Mouse (Mus musculus) midbrain, embryonic 12.5 days (tissue): ENCODE results near the gene Gm20661. TPM values are rescaled to one million over a fixed set of nuclear protein-coding genes. Genes with fewer than 3 reads are reported as not detected.

Experiments used
- ATAC-seq: fragments of 200-750 bp; cut with Nextera tagmentation; 2 replicates; pipeline ENCODE4 v1.8.0; 2017; ENCODE audit warnings: low read depth, moderate TSS enrichment, moderate library complexity; ENCODE audit not compliant: low FRiP score
- H3K27ac ChIP-seq: fragments of 300-500 bp; sonication (generic); replicated peaks from 2 replicates; pipeline ENCODE4 v1.5.1; 2016; ENCODE audit warnings: mild to moderate bottlenecking
- H3K27me3 ChIP-seq: fragments of 300-500 bp; sonication (generic); 2 replicates; pipeline ENCODE4 v1.6.1; 2016; ENCODE audit warnings: mild to moderate bottlenecking
- H3K36me3 ChIP-seq: fragments of 300-500 bp; sonication (generic); 2 replicates; pipeline ENCODE4 v1.6.1; 2016
- H3K4me1 ChIP-seq: fragments of 300-500 bp; sonication (generic); 2 replicates; pipeline ENCODE4 v1.6.1; 2016
- H3K4me2 ChIP-seq: fragments of 300-500 bp; sonication (generic); replicated peaks from 2 replicates; pipeline ENCODE4 v1.6.1; 2016; ENCODE audit warnings: mild to moderate bottlenecking, moderate library complexity
- H3K4me3 ChIP-seq: fragments of 300-500 bp; sonication (generic); 2 replicates; pipeline ENCODE4 v1.5.1; 2016; ENCODE audit warnings: mild to moderate bottlenecking
- H3K9ac ChIP-seq: fragments of 300-500 bp; sonication (generic); replicated peaks from 2 replicates; pipeline ENCODE4 v1.6.1; 2016; ENCODE audit warnings: mild to moderate bottlenecking, moderate library complexity
- H3K9me3 ChIP-seq: fragments of 300-500 bp; sonication (generic); 2 replicates; pipeline ENCODE4 v1.6.1; 2016; ENCODE audit warnings: mild to moderate bottlenecking
- WGBS: fragments of 180-500 bp; shearing (Covaris S2); methylation state at CpG from one replicate; pipeline ENCODE4 v1.1.7; 2016; 5-methylcytosine and 5-hydroxymethylcytosine counted together
- polyA plus RNA-seq: library from polyadenylated mRNA; unstranded; fragments of >200 nt; fragmentation: Nextera tagmentation; extraction: Ambion mirVana; gene quantifications from 2 replicates; pipeline ENCODE4 v1.2.1, GENCODE M21; 2016

Gm20661 gene
- polyA plus RNA-seq, 1 experiment from 2014 or later, result 2.2 TPM

- ATAC-seq, result no peak
- Histone ChIP-seq H3K4me3 (no peak overlapping the region), H3K4me1 (peaks cover 11% of the 10 kb centered on the region), H3K4me2 (no peak overlapping the region), H3K9me3 (no peaks in the 10 kb centered on the region), H3K27me3 (no peaks in the 10 kb centered on the region), H3K9ac (no peak overlapping the region), H3K36me3 (peaks cover 35% of the 10 kb centered on the region), H3K27ac (no peak overlapping the region)
- 82% methylated on average over 6 of the region's 6 CpGs for WGBS
These were observed 27.1 kb upstream of the Gm20661 start for GRCm38 (mm10) chr9:107955613-107956289.

DNA sequence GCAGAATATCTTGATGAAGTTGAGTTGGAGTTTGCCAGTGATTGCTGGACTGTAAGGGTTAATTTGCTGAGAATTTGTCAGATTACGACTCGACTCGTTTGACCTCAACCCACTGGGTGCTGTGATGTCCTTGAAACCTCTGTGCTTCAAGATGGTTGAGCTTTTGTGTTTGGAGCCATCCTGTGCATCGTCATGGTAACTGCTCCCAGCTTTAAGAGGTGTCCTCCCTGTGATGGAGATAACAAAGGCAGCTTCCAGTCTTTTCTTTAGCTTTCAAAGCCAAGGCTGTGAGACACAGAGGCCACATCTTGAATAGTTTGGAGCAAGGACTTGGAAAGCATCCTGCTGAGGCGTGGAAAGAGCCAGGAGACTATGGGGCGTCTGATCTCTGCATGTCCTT lies 25.7 kb upstream of the Gm20661 start:
- peaks cover 10% of the 10 kb centered on the region for H3K4me1 ChIP-seq
- H3K9me3 ChIP-seq, result no peaks in the 10 kb centered on the region
- no peaks in the 10 kb centered on the region for H3K27me3 ChIP-seq
- H3K36me3 ChIP-seq, result peaks cover 44% of the 10 kb centered on the region
- H3K9ac ChIP-seq, result no peak overlapping the region
- H3K4me2 ChIP-seq, result no peak overlapping the region
- H3K4me3 ChIP-seq, result no peak overlapping the region
- no peak for ATAC-seq
- H3K27ac ChIP-seq, result no peak overlapping the region
- WGBS, result 22% methylated on average over 6 of the region's 6 CpGs

GRCm38 (mm10) chr9:107959896-107960295 lies 23.0 kb upstream of the Gm20661 start:
- peaks cover 47% of the 10 kb centered on the region for H3K36me3 ChIP-seq
- H3K9me3 ChIP-seq, result no peaks in the 10 kb centered on the region
- H3K4me3 ChIP-seq, result no peak overlapping the region
- peaks cover 10% of the 10 kb centered on the region for H3K4me1 ChIP-seq
- WGBS, result 70% methylated on average over 6 of the region's 6 CpGs
- no peak overlapping the region for H3K4me2 ChIP-seq
- no peak overlapping the region; the same call in 1 of the 2 replicates for H3K27ac ChIP-seq
- no peak for ATAC-seq
- no peaks in the 10 kb centered on the region for H3K27me3 ChIP-seq
- no peak overlapping the region for H3K9ac ChIP-seq

DNA sequence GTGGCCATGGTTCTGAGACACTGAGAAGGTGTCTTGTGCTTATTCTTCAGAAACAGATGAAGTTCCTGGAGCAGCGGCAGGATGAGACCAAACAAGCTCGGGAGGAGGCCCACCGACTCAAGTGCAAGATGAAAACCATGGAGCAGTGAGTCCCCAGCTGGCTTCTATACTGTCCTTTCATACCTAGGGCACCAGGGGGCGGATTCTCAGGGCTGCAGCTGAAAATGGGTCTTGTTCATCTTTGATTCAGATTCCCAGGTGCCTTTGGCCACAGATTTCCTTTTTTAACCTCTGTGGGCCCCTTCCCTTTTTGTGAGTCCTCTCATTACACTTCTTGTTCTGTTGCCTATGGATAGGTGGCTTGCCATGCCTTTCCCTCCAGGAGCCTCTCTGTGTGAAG lies 21.9 kb upstream of the Gm20661 start:
- H3K4me2 ChIP-seq, result no peak overlapping the region
- WGBS, result 80% methylated on average over 4 of the region's 4 CpGs
- H3K9me3 ChIP-seq, result no peaks in the 10 kb centered on the region
- H3K9ac ChIP-seq, result no peak overlapping the region
- peaks cover 53% of the 10 kb centered on the region for H3K36me3 ChIP-seq
- no peak overlapping the region for H3K4me3 ChIP-seq
- H3K27me3 ChIP-seq, result no peaks in the 10 kb centered on the region
- ATAC-seq, result no peak
- H3K4me1 ChIP-seq, result peaks cover 10% of the 10 kb centered on the region
- peak overlapping the region; percentile 65 for H3K27ac ChIP-seq

- H3K27me3 ChIP-seq, result no peaks in the 10 kb centered on the region
- no peak overlapping the region; the same call in 1 of the 2 replicates for H3K9ac ChIP-seq
- no peak for ATAC-seq
- H3K27ac ChIP-seq, result peak overlapping the region; percentile 65
- peaks cover 55% of the 10 kb centered on the region for H3K36me3 ChIP-seq
- no peak overlapping the region for H3K4me2 ChIP-seq
- 72% methylated on average over 10 of the region's 10 CpGs for WGBS
- H3K9me3 ChIP-seq, result no peaks in the 10 kb centered on the region
- H3K4me1 ChIP-seq, result peaks cover 10% of the 10 kb centered on the region
- H3K4me3 ChIP-seq, result no peak overlapping the region
These were observed 21.5 kb upstream of the Gm20661 start for GRCm38 (mm10) chr9:107961351-107961762.

- H3K4me2 ChIP-seq, result no peak overlapping the region
- peaks cover 54% of the 10 kb centered on the region for H3K36me3 ChIP-seq
- no peak overlapping the region; the same call in 1 of the 2 replicates for H3K9ac ChIP-seq
- H3K4me1 ChIP-seq, result peaks cover 10% of the 10 kb centered on the region
- H3K4me3 ChIP-seq, result no peak overlapping the region
- H3K27ac ChIP-seq, result peak overlapping the region; percentile 65
- peak; percentile 54; the same call in 1 of the 2 replicates for ATAC-seq
- no peaks in the 10 kb centered on the region for H3K27me3 ChIP-seq
- 52% methylated on average over 5 of the region's 5 CpGs for WGBS
- no peaks in the 10 kb centered on the region for H3K9me3 ChIP-seq
These were observed 21.0 kb upstream of the Gm20661 start for GRCm38 (mm10) chr9:107961881-107962280.

DNA sequence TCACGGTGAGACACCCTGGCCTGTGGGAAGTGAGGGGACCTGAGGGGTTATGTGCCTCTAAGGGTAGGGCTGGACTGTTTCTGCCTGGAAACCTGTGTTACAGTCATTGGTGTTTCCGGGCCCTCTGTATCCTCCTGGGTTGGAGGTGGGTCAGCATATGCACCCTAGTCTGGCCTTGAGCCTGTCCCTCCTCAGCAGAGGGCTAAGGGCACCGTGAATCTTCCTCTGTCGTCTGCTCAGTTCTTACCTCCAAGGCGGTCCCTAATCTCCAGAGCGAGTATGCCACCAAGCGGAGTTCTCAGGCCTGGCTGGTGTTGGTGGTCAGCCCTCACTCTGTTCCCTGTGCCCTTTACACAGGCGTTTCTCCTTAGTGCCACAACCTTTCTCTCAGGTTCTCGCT lies 19.9 kb upstream of the Gm20661 start:
- 94% methylated on average over 9 of the region's 9 CpGs for WGBS

DNA sequence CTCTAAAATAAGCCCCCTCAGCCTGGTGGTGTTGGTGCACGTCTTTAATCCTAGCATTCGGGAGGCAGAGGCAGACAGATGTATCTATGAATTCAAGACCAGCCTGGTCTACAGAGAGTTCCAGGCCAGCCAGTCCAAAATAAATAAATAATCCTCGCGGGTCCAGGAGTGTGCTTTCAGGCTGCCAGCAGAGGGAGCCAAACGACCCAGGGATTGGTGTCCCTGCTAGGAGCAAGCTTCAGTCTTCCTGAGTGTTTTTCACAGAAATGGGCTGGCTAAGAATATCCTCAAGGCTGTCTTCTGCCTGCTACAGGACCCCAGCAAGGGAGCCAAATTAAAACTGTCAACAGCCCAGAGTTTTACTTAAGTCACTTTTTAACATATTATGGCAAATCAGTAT lies 19.2 kb upstream of the Gm20661 start:
- ATAC-seq, result no peak
- Histone ChIP-seq H3K36me3 (peaks cover 46% of the 10 kb centered on the region), H3K27ac (no peak overlapping the region), H3K9ac (no peak overlapping the region), H3K4me3 (no peak overlapping the region), H3K27me3 (no peaks in the 10 kb centered on the region), H3K4me2 (no peak overlapping the region), H3K9me3 (no peaks in the 10 kb centered on the region), H3K4me1 (peaks cover 10% of the 10 kb centered on the region)
- WGBS, result 28% methylated on average over 5 of the region's 5 CpGs

More for the DNA sequence above, 19.9 kb upstream of the Gm20661 start:
- Histone ChIP-seq H3K9ac (no peak overlapping the region), H3K4me2 (no peak overlapping the region), H3K4me3 (no peak overlapping the region), H3K4me1 (peaks cover 10% of the 10 kb centered on the region), H3K36me3 (peaks cover 48% of the 10 kb centered on the region), H3K27ac (no peak overlapping the region), H3K9me3 (no peaks in the 10 kb centered on the region), H3K27me3 (no peaks in the 10 kb centered on the region)
- ATAC-seq, result no peak

GRCm38 (mm10) chr9:107964681-107965080 lies 18.2 kb upstream of the Gm20661 start:
- Histone ChIP-seq H3K4me1 (peaks cover 10% of the 10 kb centered on the region), H3K27ac (no peak overlapping the region), H3K4me2 (no peak overlapping the region), H3K4me3 (no peak overlapping the region), H3K36me3 (peaks cover 46% of the 10 kb centered on the region), H3K9me3 (no peaks in the 10 kb centered on the region), H3K27me3 (no peaks in the 10 kb centered on the region), H3K9ac (no peak overlapping the region)
- 94% methylated on average over 9 of the region's 9 CpGs for WGBS
- no peak for ATAC-seq

GRCm38 (mm10) chr9:107966676-107967075 lies 16.2 kb upstream of the Gm20661 start:
- no peak for ATAC-seq
- Histone ChIP-seq H3K27me3 (no peaks in the 10 kb centered on the region), H3K4me2 (no peak overlapping the region), H3K4me3 (no peak overlapping the region), H3K36me3 (peaks cover 46% of the 10 kb centered on the region), H3K9ac (no peak overlapping the region), H3K27ac (no peak overlapping the region), H3K9me3 (no peaks in the 10 kb centered on the region), H3K4me1 (peaks cover under 1% of the 10 kb centered on the region; the same call in 1 of the 2 replicates)
- 94% methylated on average over 10 of the region's 10 CpGs for WGBS

- 88% methylated on average over 6 of the region's 6 CpGs for WGBS
- H3K27me3 ChIP-seq, result no peaks in the 10 kb centered on the region
- no peaks in the 10 kb centered on the region for H3K4me1 ChIP-seq
- H3K4me2 ChIP-seq, result no peak overlapping the region
- no peak overlapping the region for H3K9ac ChIP-seq
- ATAC-seq, result no peak
- no peaks in the 10 kb centered on the region for H3K9me3 ChIP-seq
- no peak overlapping the region for H3K4me3 ChIP-seq
- H3K36me3 ChIP-seq, result peaks cover 51% of the 10 kb centered on the region
- H3K27ac ChIP-seq, result no peak overlapping the region
These were observed 15.4 kb upstream of the Gm20661 start for GRCm38 (mm10) chr9:107967437-107967836.

GRCm38 (mm10) chr9:107968531-107968930 lies 14.3 kb upstream of the Gm20661 start:
- Histone ChIP-seq H3K27ac (no peak overlapping the region), H3K4me2 (no peak overlapping the region), H3K4me1 (no peaks in the 10 kb centered on the region), H3K9me3 (no peaks in the 10 kb centered on the region), H3K36me3 (peaks cover 54% of the 10 kb centered on the region), H3K9ac (no peak overlapping the region), H3K27me3 (no peaks in the 10 kb centered on the region), H3K4me3 (no peak overlapping the region)
- 92% methylated on average over 7 of the region's 7 CpGs for WGBS
- no peak for ATAC-seq

- Histone ChIP-seq H3K4me2 (no peak overlapping the region), H3K9me3 (no peaks in the 10 kb centered on the region), H3K4me1 (no peaks in the 10 kb centered on the region), H3K27me3 (no peaks in the 10 kb centered on the region), H3K4me3 (no peak overlapping the region), H3K36me3 (peaks cover 54% of the 10 kb centered on the region), H3K9ac (no peak overlapping the region), H3K27ac (no peak overlapping the region)
- no peak for ATAC-seq
- WGBS, result 92% methylated on average over 5 of the region's 5 CpGs
These were observed 12.5 kb upstream of the Gm20661 start for GRCm38 (mm10) chr9:107970311-107970710.
